Mouse (Mus musculus) kidney, adult 10 weeks (tissue): ENCODE results near the gene Trim42. TPM values are rescaled to one million over a fixed set of nuclear protein-coding genes. Genes with fewer than 3 reads are reported as not detected.

Experiments used
- polyA plus RNA-seq: library from polyadenylated mRNA; stranded (reverse); fragments of 350-450 nt; fragmentation: Illumina TruSeq; extraction: RNeasy Lipid Tissue Mini Kit (QIAGEN cat#74804); gene quantifications from one replicate; pipeline ENCODE4 v1.2.3, GENCODE M21; 2014; ENCODE audit warnings: low read depth, low replicate concordance

Trim42 gene
- not detected for polyA plus RNA-seq

GRCm38 (mm10) chr9:97369591-97369990 lies at the start of gene Trim42:
Trim42 (minus strand) TSS chr9:97369958.

